Mouse (Mus musculus) liver (tissue): ENCODE results near the gene Vegfb.
"Not testable (repeated sequence)": the region's sequence is repeated elsewhere in the genome, so short reads cannot be mapped to it uniquely, and the experiment has no call there.

Experiments
- DNase-seq: peaks from one replicate; pipeline ENCODE4 v3.0.0-alpha.2; 2020; ENCODE audit warnings: mixed read lengths

Gene Vegfb

GRCm38 (mm10) chr19:6992011-6992858, 4.8 kb upstream of the Vegfb start, which contains the start of gene Dnajc4:
Dnajc4 (minus strand) TSS chr19:6992572.
- peak; percentile 99 for DNase-seq

DNA sequence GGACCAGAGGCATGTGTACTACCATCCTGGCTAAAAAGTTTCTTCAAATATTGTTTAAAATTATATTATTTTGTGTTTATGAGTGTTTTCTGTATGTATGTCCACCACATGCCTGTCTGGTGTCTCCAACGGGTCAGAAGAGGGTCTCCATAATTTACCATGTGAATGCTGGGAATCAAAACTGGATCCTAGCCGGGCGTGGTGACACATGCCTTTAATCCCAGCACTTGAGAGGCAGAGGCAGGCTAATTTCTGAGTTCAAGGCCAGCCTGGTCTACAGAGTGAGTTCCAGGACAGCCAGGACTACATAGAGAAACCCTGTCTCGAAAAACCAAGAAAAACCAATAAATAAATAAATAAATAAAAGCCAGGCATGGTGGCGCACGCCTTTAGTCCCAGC, 3.7 kb upstream of the Vegfb start:
- DNase-seq: not testable (repeated sequence)

DNA sequence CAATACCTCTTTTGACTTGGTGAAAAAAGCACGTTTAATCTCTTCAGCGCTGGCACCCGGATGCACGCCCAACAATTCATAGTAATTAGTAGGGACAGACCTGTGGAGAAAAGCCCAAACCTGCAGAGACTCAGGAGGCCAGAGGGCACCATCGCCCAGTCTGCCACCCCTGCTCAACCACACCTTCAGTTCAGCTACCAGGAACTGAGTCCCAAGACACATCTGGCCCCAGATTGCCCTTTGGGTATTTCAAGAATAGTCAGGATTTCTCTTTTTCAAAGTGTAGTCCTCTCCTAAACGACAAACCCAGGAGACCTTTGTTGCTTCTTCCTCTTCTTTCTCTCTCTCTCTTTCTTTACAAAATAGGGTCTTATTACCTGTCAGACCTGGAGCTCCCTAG, 3.3 kb upstream of the Vegfb start:
- DNase-seq: no peak

GRCm38 (mm10) chr19:6989251-6989650, 1.8 kb upstream of the Vegfb start:
- DNase-seq: no peak

DNA sequence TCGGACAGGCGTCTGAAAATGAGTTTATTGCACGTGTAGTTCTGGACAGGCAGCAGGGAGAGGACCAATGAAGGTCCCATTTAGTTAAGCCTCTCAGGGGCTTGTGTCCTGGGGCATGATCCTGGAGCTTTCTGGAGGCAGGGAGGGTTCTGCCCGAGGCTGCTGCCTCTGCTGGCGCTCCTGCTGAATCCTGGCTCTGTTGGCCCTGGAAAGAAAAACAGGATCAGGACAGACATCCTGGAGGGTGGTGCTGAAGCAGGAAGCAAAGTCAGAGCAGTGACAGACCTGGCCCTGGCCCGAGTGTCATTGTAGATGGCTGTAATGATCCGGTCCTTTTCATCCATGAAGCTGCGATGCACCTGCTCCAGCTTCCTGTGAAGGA, 444 bp upstream of the Vegfb start:
- no peak for DNase-seq

DNA sequence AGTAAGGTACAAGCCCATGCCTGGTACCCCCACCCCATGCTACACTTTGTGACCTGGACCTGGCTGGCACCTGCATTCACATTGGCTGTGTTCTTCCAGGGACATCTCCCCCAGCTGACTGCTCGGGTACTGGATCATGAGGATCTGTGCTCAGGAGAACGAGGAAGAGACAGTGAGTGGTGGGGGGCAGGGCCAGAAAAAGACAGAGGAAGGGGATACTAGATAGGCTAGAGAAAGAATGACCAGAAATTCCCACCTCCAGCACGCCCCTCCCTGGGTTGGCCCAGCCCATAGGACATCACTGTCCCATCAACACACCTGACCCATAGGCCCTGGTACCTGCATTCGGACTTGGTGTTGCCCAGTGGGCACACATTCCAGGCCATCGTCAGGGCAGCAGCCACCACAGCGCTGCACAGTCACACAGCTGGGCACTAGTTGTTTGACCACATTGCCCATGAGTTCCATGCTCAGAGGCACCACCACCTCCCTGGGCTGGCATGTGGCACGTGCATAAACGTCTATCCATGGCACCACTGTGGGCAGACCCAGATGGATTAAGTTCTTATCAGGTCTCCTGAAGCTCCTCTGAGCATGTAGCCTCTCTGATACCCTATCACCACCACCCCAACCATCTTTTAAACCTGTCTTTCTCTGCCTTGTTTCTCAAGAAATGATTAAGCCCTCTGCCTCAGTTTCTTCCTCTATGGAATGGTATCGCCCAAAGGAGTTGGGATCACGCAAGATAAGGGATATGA, 1.3 kb downstream of the Vegfb start:
- DNase-seq: no peak

GRCm38 (mm10) chr19:6985300-6985699, 2.2 kb downstream of the Vegfb start:
- no peak for DNase-seq

DNA sequence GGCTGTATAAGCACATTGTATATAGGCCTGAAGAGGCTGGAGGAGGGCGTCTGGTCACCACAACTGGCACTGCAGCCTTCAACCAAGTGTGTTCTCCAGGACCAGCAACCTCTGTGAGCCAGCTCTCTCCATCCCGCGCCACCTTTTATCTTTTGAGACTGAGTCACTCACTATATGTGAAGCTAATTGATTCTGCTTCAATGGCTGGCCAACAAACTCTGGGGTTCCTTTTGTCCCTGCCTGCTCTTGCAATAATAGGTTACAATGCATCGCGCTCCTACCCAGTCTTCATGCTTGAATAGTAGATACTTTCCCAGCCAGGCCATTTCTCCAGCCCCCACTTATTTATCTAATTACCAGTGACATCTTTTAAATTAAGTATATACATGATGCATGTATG, 3.8 kb downstream of the Vegfb start:
- no peak for DNase-seq

DNA sequence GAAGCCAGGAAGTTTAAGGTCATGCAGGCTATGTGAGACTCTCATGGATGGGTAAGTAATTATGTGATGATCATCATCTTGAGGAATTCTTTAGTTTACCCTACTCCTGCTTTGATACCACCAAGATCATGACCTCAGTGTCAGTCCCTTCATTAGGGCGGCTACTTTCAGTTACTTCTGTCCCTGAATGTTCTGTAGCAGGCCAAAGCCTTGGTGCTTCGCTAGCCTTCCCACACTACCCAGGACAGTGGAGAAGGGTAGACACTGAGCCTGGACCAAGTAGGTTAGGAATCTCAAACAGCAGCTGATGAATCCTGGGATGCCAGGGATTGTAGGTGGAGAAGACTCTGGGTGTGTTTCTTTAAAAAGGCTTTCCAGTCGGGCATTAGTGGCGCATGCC, 6.0 kb downstream of the Vegfb start:
- DNase-seq: no peak

DNA sequence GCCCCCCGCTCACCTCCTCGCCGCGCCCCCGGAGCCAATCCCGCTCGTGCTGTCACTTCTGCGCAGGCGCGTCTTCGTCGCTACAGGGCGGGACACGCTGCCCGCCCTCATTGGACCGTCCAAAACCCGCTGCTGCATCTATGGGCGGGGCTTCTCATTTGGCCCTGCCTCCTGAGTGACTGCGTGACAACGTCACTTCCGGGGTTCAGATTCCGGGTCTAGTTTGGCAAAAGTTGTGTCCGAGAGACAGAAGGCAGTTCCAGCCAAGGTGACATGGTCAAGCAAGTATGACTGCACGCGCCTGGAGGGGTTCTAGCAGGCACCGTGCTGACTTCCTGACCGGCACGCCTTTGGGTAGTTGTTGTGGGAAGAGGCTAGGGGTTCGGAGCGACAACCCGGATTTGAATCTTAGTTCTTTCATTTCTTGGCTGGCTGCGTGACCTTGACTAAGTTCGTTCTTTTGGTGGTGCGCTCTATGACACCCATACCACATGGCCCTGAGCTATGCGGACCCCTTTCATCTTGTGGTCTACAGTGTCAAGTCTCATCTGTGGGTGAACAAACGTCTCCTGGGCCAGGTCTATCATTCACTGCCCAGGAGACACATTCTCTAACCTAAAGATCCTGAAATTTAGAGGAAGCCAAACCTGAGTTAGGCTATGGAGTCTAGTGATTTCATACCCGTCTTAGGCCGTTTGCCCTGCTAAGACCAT, 6.9 kb downstream of the Vegfb start, which contains the start of gene Fkbp2:
Fkbp2 (minus strand) TSS at position 121 of the 713 bp plus-strand sequence.
- DNase-seq: peak; percentile 99

DNA sequence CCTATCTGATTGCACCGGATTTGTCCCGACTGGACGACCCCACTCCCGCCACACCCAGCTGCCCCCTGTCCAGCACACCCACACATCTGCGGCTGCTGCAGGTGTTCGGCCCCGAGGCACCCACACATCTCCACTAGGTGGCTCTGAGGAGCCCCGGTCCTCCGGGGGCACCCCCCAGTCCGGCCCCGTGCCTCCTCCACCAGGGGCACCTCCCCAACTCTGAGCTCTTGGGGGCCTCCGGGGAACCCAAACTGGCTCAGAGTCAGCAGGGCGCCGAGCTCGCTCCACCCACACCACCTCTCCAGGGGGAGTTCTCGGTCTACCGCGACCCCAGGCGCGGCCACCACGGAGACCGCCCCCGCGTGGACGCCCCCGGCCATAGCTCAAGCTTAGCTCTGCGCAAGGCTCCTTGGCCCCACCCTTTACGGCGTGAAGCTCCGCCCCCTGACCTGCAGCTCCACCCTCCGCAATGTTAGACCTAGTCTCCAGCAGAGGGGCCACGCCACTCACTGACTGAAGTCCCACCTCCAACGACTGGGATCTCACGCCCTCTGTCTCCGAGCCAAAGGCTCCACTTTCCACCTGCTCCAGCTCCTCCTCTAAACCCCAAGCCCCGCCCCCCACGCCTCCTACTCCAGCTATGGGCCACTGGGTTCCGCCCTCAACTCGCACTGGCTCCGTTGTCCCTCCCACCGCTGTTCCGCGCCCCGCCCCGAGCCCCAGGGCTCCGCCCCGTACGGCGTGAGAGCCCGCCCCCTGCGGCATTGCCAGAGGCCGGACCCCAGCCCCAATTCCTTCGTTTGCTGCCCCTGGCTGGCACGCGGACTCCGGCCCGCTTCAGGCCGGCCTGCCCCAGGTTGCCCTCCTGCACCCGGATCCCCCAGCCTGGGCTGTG, 7.7 kb downstream of the Vegfb start:
- peak; percentile 100 for DNase-seq

- DNase-seq: peak; percentile 75
Observed at GRCm38 (mm10) chr19:6979001-6979479, 8.4 kb downstream of the Vegfb start.

DNA sequence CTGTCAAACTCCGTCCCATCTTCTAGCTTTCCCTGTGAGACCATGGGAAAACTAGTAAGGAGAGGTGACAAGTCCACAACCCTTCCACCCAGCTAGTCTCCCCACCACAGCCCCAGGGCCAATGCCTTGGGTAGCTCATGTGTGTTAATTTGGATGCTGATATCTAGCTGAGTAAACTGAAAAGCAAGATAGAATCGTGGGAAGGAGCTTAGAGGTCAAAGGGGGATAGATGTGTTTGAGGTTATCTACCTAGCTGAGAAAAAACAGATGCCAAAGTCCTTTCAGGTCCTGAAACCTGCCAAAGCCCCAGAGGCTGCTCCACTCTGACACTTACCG, 8.8 kb downstream of the Vegfb start:
- DNase-seq: no peak

DNA sequence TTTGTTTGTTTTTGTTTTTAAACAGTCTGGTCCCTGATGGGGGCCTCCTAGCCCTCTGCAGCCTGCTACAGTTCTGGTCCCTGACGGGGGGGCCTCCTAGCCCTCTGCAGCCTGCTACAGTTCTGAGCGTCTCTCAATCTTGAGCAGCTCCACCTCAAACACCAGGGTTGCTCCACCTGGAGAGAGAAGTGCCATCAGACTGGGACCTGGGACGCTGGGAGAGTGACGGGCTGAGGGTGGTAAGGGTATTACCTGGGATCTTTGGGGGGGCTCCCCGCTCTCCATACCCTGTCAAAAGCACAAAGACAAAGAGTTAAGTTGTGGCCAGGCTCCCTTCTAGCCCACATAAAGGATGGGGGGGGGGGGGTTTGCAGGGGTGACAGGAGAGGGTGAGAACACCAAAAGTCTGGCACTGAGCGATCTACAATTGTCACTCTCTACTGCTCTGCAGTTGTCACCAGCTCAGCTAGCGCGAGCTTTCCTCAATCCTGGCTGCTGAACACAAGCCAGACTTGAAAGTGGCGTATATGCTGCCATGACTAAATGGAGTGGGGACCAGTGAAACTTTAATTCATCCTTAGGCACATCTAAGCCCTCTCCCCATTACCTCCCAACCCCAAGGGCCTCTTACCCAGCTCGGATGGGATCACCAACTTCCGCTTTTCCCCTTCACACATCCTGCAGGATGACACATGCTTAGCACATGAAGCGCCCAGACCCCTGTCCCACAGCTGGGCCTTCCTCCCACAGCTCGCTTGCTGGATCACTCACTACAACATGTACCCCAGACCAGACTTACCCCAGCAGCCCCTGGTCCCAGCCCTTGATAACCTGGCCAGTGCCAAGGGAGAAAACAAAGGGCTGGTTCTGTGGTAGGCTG, 9.5 kb downstream of the Vegfb start:
- no peak for DNase-seq

- peak; percentile 50 for DNase-seq
Observed at GRCm38 (mm10) chr19:6975537-6976521, 11.6 kb downstream of the Vegfb start, which contains the start of gene Plcb3. Plcb3 (minus strand) TSS chr19:6976470.

DNA sequence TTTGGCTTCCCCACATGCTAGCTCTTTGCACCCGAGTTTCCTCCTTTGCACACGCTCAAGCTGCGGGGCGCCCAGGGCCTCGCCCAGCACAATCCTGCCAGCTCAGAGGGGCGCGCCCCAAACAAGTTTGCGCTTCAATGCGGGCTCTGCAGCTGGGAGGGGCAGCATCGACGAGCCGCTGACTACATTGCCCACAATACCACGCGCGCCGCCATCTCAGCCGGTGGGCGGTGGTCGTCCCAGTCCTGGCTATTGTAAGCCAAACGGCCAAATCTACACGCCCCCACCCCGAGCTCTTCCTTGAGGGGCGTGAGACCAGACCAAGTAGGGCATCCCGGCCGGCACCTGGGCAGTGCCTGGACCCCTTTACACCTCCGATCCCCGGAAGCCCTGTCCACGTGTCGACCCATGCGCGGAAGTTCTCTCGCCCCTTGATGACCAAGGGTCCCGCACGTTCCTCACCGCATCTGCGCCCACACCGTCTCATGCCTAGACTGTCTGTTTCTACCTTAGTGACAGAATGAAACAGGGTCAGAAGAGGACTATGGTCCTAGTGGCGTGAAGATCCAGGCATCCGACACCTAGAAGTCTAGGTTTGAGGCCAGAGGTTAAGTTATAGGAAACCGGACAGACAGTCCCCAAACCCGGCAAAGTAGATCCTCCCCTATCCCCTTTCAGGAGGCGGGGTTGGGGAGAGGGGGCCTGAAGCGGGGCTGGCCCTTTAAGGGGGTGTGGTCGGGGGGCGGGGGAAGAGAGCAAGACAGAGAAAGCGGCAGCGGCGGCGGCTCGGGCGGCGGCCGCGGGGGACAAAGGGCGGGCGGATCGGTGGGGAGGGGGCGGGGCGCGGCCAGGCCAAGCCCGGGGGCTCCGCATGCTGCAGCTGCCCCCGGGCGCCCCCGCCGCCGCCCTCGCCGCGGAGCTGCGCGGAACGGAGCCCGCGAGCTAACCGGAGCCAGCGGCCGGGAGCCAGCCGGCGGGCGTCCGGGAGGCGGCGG, 12.9 kb downstream of the Vegfb start, which contains the start of gene Ppp1r14b:
Ppp1r14b (plus strand) TSS at position 758 of the 995 bp plus-strand sequence.
- peak; percentile 90 for DNase-seq

DNA sequence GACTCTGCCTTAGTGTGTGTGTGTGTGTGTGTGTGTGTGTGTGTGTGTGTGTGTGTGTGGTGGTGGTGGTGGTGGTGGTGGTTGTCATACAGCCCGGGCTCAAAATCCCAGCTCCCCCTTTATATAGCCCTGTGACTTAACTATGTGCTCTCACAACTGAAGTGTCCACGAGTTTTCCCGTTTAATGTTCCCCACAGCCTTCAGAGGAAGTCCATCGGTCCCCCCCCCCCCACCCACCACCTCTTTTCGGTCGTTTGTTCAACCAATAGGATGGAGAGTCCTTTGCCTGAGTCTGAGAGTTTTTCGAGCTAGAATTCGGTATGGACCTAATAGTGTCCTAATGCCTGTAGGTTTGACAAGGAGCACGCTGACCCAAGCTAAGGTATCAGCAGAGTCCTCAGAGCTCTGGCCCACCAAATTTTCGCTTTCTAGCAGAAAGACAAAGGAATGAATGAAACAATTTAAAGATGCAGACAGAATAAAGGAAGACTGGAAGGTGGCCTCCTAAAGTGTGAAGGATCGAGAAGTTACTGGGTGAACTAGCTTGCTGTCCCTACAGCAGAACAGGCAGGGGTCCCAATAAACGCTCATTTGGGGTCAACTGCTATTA, 13.8 kb downstream of the Vegfb start:
- no peak for DNase-seq
